Mouse (Mus musculus) heart, embryonic 11.5 days (tissue): ENCODE results near the gene C5ar1. TPM values are rescaled to one million over a fixed set of nuclear protein-coding genes. Genes with fewer than 3 reads are reported as not detected.
A peak's percentile ranks its signal among the peaks of the same experiment; 100 is the strongest.

ENCODE experiments used
- ATAC-seq: fragments of 200-750 bp; cut with Nextera tagmentation; replicated peaks from 2 replicates; pipeline ENCODE4 v1.8.0; 2017; ENCODE audit warnings: moderate library complexity; ENCODE audit not compliant: insufficient number of reproducible peaks, low FRiP score, low TSS enrichment
- H3K27ac ChIP-seq: fragments of 300-500 bp; sonication (generic); 2 replicates; pipeline ENCODE4 v1.5.1; 2014; ENCODE audit warnings: mild to moderate bottlenecking, low read depth, low read length
- H3K27me3 ChIP-seq: fragments of 300-500 bp; sonication (generic); 2 replicates; pipeline ENCODE4 v1.6.1; 2014; ENCODE audit warnings: mild to moderate bottlenecking, low read length, mixed read lengths; ENCODE audit not compliant: control insufficient read depth, insufficient read depth
- H3K36me3 ChIP-seq: fragments of 300-500 bp; sonication (generic); 2 replicates; pipeline ENCODE4 v1.6.1; 2014; ENCODE audit warnings: mild to moderate bottlenecking, low read length, moderate library complexity, mixed read lengths; ENCODE audit not compliant: control insufficient read depth, insufficient read depth
- H3K4me1 ChIP-seq: fragments of 300-500 bp; sonication (generic); 2 replicates; pipeline ENCODE4 v1.6.1; 2014; ENCODE audit warnings: low read length; ENCODE audit not compliant: control insufficient read depth, insufficient read depth
- H3K4me2 ChIP-seq: fragments of 300-500 bp; sonication (generic); 2 replicates; pipeline ENCODE4 v1.6.1; 2014; ENCODE audit warnings: mild to moderate bottlenecking, moderate library complexity
- H3K4me3 ChIP-seq: fragments of 300-500 bp; sonication (generic); 2 replicates; pipeline ENCODE4 v1.5.1; 2014; ENCODE audit warnings: low read depth, low read length
- H3K9ac ChIP-seq: fragments of 300-500 bp; sonication (generic); 2 replicates; pipeline ENCODE4 v1.6.1; 2014; ENCODE audit warnings: mild to moderate bottlenecking, low read depth, low read length, moderate library complexity
- H3K9me3 ChIP-seq: fragments of 300-500 bp; sonication (generic); replicated peaks from 2 replicates; pipeline ENCODE4 v1.6.1; 2016; ENCODE audit warnings: low read length; ENCODE audit not compliant: control insufficient read depth
- WGBS: fragments of 180-500 bp; shearing (Covaris S2); extraction: QIAGEN DNeasy Blood & Tissue Kit; methylation state at CpG from one replicate; pipeline ENCODE4 v1.1.7; 2014; ENCODE audit not compliant: insufficient replicate concordance; 5-methylcytosine and 5-hydroxymethylcytosine counted together
- polyA plus RNA-seq: library from polyadenylated mRNA; unstranded; fragments of >200 nt; fragmentation: Nextera tagmentation; extraction: Ambion mirVana; gene quantifications from 2 replicates; pipeline ENCODE4 v1.2.1, GENCODE M21; 2014

C5ar1 gene
- polyA plus RNA-seq, 1 experiment from 2014 or later: 0.74 TPM

DNA sequence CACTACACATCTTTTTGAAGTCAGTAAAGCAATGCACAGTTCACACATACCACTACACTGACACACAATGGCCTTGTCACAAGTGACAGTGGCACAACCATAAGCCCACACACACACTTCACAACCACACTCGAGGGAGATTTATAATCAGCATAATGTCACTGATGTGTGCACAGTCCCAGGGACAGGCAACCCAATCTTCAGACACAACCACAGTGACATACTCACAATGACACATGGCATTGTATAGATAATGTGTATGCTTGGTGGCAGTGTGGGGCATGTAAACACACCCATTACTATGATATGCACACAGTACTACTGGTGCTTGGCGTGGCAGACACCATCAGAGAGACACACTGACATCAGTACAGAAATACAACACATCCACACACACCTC is 36.8 kb upstream of the C5ar1 start:
- H3K27me3 ChIP-seq: no peaks in the 10 kb centered on the region
- peak; percentile 13; the same call in 1 of the 2 replicates for ATAC-seq
- WGBS: 28% methylated on average over 2 of the region's 2 CpGs
- H3K9me3 ChIP-seq: no peaks in the 10 kb centered on the region
- H3K27ac ChIP-seq: peak overlapping the region; percentile 93
- H3K36me3 ChIP-seq: no peaks in the 10 kb centered on the region
- H3K4me2 ChIP-seq: peak overlapping the region; percentile 93
- H3K4me3 ChIP-seq: 0 out of 2 replicates have a peak overlapping the region, but pooled peaks have one; percentile 43
- peaks cover 14% of the 10 kb centered on the region for H3K4me1 ChIP-seq
- H3K9ac ChIP-seq: no peak overlapping the region

DNA sequence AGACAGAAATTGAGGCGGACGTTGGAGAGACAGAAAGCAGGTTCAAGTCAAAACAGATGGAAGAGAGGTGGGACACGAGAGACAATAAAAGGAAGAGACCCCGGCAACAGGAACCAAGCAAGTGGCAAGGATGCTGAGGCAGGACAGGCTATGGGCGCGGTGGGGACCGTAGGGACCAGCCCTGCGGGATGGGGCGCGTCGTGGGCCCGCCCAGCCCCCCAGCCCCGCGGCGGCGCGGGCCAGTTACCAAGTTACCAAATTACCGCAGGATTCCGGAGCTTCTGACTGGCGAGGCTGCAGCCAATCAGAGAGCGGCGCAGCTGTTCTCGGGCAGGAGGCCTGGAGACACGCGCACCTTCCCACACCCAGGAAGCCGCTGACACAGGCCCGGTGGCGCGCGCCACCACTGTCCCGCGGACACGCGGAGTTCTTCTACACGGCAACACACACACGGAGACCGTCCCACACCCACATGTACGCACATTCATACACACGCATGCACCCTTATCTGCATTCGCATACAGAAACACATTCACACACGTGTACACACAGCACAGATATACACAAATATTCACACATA is 36.1 kb upstream of the C5ar1 start:
- Histone ChIP-seq H3K27me3 (no peaks in the 10 kb centered on the region), H3K4me3 (peak overlapping the region; percentile 43), H3K9ac (peak overlapping the region; percentile 69), H3K4me2 (peak overlapping the region; percentile 93), H3K27ac (peak overlapping the region; percentile 93), H3K4me1 (peaks cover 14% of the 10 kb centered on the region), H3K9me3 (no peaks in the 10 kb centered on the region), H3K36me3 (no peaks in the 10 kb centered on the region)
- 1% methylated on average over 41 of the region's 41 CpGs for WGBS
- peak; percentile 65 for ATAC-seq

DNA sequence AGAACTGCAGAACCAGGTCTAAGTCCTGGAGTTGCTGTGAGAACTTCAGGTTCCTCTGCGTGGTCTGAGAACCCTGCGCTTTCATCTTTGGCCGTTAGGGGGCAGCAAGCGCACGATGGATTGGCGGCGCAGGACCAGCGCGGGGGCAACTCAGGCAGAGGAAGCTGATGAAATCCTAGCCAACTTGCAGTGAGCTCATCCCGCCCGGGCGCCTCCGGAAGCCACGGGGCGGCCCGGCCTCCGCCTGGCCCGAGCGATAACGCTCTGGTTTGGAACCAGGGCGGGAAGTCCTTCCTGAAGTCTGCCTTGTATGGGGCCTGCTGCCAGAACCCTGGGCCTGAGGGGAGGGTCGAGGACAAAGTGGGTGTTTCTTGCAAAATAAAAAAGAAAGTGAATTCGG is 35.5 kb upstream of the C5ar1 start:
- H3K9ac ChIP-seq: peak overlapping the region; percentile 69
- no peaks in the 10 kb centered on the region for H3K27me3 ChIP-seq
- peak overlapping the region; percentile 93 for H3K27ac ChIP-seq
- peak overlapping the region; percentile 93 for H3K4me2 ChIP-seq
- H3K9me3 ChIP-seq: no peaks in the 10 kb centered on the region
- 0% methylated on average over 23 of the region's 23 CpGs for WGBS
- H3K4me3 ChIP-seq: peak overlapping the region; percentile 43
- ATAC-seq: peak; percentile 85
- H3K4me1 ChIP-seq: peaks cover 10% of the 10 kb centered on the region
- no peaks in the 10 kb centered on the region for H3K36me3 ChIP-seq

DNA sequence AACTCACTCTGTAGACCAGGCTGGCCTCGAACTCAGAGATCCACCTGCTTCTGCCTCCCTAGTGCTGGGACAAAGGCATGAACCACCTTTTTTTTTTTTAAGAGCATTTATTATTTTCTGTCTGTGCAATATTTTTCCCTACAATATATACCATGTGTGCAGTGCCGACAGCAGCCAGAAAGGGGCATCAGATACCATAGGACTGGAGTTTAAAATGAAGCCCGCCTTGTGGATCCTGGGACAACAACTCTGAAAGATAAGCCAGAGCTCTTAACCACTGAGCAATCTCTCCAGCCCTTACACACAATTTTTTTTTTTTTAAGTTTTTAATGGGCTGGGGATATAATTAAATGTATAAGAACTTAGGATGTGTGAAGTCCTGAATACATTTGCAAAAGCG is 35.0 kb upstream of the C5ar1 start:
- H3K4me3 ChIP-seq: peak overlapping the region; percentile 43; the same call in 1 of the 2 replicates
- 25% methylated on average over 4 of the region's 4 CpGs for WGBS
- H3K27ac ChIP-seq: peak overlapping the region; percentile 93
- peak overlapping the region; percentile 93 for H3K4me2 ChIP-seq
- no peaks in the 10 kb centered on the region for H3K9me3 ChIP-seq
- no peaks in the 10 kb centered on the region for H3K36me3 ChIP-seq
- H3K27me3 ChIP-seq: no peaks in the 10 kb centered on the region
- peak overlapping the region; percentile 55; the same call in 1 of the 2 replicates for H3K9ac ChIP-seq
- peaks cover 10% of the 10 kb centered on the region for H3K4me1 ChIP-seq
- no peak for ATAC-seq

DNA sequence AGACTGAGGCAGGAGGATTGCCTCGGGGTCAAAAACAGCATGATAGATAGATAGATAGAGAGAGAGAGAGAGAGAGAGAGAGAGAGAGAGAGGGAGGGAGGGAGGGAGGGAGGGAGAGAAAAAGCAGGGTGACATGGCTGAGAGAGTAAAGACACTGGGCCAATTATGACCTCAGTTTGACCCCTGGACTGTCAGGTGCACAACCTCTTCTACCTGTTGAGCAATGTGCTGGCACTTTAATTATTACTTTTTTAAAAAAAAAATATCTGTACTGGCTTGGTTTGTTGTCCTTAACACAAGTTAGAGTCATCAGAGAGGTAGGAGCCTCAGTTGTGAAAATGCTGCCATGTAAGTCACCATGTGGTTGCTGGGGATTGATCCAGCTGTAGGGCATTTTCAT is 28.5 kb upstream of the C5ar1 start:
- no peak overlapping the region for H3K4me2 ChIP-seq
- H3K9ac ChIP-seq: no peak overlapping the region
- 68% methylated on average over 1 of the region's 1 CpGs for WGBS
- no peak overlapping the region for H3K27ac ChIP-seq
- H3K27me3 ChIP-seq: no peaks in the 10 kb centered on the region
- H3K36me3 ChIP-seq: peaks cover 8% of the 10 kb centered on the region
- H3K9me3 ChIP-seq: no peaks in the 10 kb centered on the region
- no peaks in the 10 kb centered on the region for H3K4me1 ChIP-seq
- no peak for ATAC-seq
- H3K4me3 ChIP-seq: no peak overlapping the region

DNA sequence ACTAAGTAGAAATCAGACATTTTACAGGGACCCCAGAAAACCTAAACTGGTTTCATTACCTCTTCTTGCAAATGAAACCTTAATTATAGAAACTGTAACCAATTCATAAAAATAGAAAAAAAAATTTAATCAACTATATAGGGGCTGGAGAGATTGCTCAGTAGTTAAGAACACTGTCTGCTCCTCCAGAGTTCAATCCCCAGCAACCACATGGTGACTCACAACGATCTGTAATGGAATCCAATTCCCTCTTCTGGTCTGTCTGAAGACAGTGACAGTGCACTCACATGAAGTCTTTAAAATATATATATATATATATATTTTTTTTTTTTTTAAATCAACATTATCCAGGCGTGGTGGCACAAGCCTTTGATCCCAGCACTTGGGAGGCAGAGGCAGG is 27.7 kb upstream of the C5ar1 start:
- peak overlapping the region; percentile 89 for H3K9ac ChIP-seq
- ATAC-seq: no peak
- peaks cover 14% of the 10 kb centered on the region for H3K36me3 ChIP-seq
- no peaks in the 10 kb centered on the region for H3K27me3 ChIP-seq
- WGBS: 75% methylated on average over 2 of the region's 2 CpGs
- H3K4me2 ChIP-seq: peak overlapping the region; percentile 77
- H3K27ac ChIP-seq: peak overlapping the region; percentile 97
- no peaks in the 10 kb centered on the region for H3K4me1 ChIP-seq
- H3K4me3 ChIP-seq: peak overlapping the region; percentile 73
- no peaks in the 10 kb centered on the region for H3K9me3 ChIP-seq

DNA sequence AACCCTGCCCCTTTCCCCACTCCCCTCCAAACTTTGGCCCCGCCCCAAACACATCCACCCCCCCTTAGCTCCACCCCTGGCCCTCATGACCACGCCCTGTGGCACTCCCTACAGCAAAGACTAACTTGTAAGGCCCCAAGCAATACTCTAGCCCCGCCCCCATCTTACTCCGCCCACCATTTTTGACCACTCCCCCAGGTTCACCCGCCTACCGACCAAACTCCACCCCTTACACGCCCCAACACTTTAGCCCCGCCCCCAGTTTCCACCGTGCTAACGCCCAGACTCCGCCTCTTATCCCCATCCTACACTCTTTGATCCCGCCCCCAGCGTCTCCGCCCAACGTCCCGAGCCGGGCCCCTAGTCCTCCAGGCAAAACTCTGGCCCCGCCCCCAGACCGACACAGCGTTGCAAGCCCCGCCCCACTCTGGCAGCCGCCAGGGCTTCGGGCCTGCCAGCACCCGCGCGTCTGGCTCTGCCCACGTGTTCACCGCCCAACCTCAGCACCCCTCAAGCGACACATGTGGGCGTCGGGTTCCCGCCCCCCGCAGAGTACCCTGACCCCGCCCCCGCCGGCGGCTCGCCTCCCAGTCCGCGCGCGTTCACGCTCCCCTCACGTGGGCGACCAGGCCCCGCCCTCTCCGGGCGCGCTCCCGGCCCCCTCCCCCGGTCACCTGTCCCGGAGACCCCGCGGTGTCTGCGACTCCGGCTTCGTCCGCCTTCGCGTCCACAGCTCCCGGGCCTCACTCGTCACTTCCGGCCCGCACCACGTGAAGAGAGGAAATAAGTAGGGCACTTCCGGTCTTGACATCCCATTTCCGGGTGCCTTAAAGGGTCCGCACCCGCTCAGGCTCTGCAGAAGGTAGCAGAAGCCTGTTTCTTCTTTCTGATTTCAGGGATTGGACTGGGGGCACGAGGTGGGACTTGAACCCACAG is 27.0 kb upstream of the C5ar1 start, which contains the start of gene Ccdc9:
Gene Ccdc9, minus strand, starts transcription at position 770 of the 936 bp plus-strand sequence.
- peak within 1 kb of the TSS; percentile 89 for H3K9ac ChIP-seq
- 1% methylated on average over 67 of the region's 70 CpGs for WGBS

DNA sequence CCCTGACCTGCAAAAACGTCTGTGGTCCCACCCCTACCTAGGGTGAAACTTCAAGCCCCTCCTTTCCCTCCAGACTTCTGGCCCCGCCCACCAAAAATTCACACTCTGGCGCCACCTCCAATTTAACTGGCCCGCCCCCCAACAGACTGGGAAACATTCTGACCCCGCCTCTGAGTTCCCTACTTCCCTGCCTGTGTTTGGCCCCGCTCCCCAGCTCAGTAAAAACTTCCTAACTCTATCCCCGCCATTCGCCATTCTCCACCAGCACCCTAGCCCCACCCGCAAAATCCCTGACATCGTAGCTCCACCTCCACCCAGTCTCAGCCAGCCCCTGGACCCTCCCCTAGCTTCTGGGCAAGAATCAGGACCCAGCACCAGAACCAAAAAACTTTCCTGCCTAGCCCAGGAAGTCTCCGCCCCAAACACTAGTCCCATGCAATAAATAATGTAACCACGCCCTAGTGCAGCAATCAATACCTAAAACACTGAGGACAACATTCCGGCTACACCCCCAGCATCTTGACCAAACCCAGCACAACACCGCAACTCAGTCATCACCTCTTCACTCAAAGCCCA is 26.2 kb upstream of the C5ar1 start:
- peak overlapping the region; percentile 56; the same call in 1 of the 2 replicates for H3K9ac ChIP-seq
- no peaks in the 10 kb centered on the region for H3K27me3 ChIP-seq
- peak overlapping the region; percentile 97 for H3K27ac ChIP-seq
- peak overlapping the region; percentile 77 for H3K4me2 ChIP-seq
- peaks cover 14% of the 10 kb centered on the region for H3K36me3 ChIP-seq
- no peaks in the 10 kb centered on the region for H3K9me3 ChIP-seq
- H3K4me3 ChIP-seq: peak overlapping the region; percentile 73
- no peaks in the 10 kb centered on the region for H3K4me1 ChIP-seq
- ATAC-seq: peak; percentile 39
- WGBS: 3% methylated on average over 14 of the region's 14 CpGs

More for the DNA sequence above, 27.0 kb upstream of the C5ar1 start, which contains the start of gene Ccdc9:
- Histone ChIP-seq H3K27ac (peak within 1 kb of the TSS; percentile 97), H3K4me3 (peak within 1 kb of the TSS; percentile 73), H3K4me2 (peak within 1 kb of the TSS; percentile 77), H3K4me1 (no peaks in the 10 kb centered on the region), H3K36me3 (peaks cover 14% of the 10 kb centered on the region), H3K27me3 (no peaks in the 10 kb centered on the region), H3K9me3 (no peaks in the 10 kb centered on the region)
- ATAC-seq: peak; percentile 87
